Mouse (Mus musculus) layer of hippocampus, postnatal 36 days (tissue): ENCODE measurements around the gene Fam241b. TPM values are rescaled to one million over a fixed set of nuclear protein-coding genes. Genes with fewer than 3 reads are reported as not detected.
"Not testable (repeated sequence)": the region's sequence is repeated elsewhere in the genome, so short reads cannot be mapped to it uniquely, and the experiment has no call there.

Experiments
- DNase-seq, 2 experiments: peaks; one replicate each; pipeline ENCODE4 v3.0.0; 2022
- total RNA-seq, 2 experiments: library from RNA; stranded (reverse); gene quantifications; 2 replicates each; pipeline ENCODE4 v1.2.3; 2021

Gene Fam241b
- total RNA-seq, 2 experiments from 2014 or later = 31.3 to 37.6 TPM

- DNase-seq = peak in 1 of 2 experiments; percentile 43
These were observed 15.3 kb downstream of the Fam241b start for GRCm38 (mm10) chr10:62128316-62128951.

- no peak for DNase-seq
These were observed 15.9 kb downstream of the Fam241b start for GRCm38 (mm10) chr10:62127711-62128231.

- no peak for DNase-seq
These were observed 16.6 kb downstream of the Fam241b start for GRCm38 (mm10) chr10:62127137-62127536.

- no peak for DNase-seq
These were observed 29.7 kb downstream of the Fam241b start for GRCm38 (mm10) chr10:62113865-62114647.

- no peak for DNase-seq
These were observed 32.5 kb downstream of the Fam241b start for GRCm38 (mm10) chr10:62111207-62111576.

GRCm38 (mm10) chr10:62110504-62111206, 33.1 kb downstream of the Fam241b start:
- DNase-seq = peak; percentile 85 to 93

- no peak for DNase-seq
These were observed 36.7 kb downstream of the Fam241b start for GRCm38 (mm10) chr10:62107048-62107447.

- peak; percentile 50 to 66 for DNase-seq
These were observed 38.7 kb downstream of the Fam241b start for GRCm38 (mm10) chr10:62104835-62105576.

GRCm38 (mm10) chr10:62101504-62102439, 41.9 kb downstream of the Fam241b start:
- peak; percentile 68 to 79 for DNase-seq

- no peak for DNase-seq
These were observed 43.8 kb downstream of the Fam241b start for GRCm38 (mm10) chr10:62099749-62100403.

GRCm38 (mm10) chr10:62094401-62094800, 49.3 kb downstream of the Fam241b start:
- no peak for DNase-seq

GRCm38 (mm10) chr10:62093903-62094302, 49.8 kb downstream of the Fam241b start:
- no peak for DNase-seq

GRCm38 (mm10) chr10:62089486-62089885, 54.2 kb downstream of the Fam241b start:
- DNase-seq = no peak

- DNase-seq = no peak
These were observed 54.6 kb downstream of the Fam241b start for GRCm38 (mm10) chr10:62089071-62089470.

- DNase-seq = no peak
These were observed 55.3 kb downstream of the Fam241b start for GRCm38 (mm10) chr10:62088411-62088810.

- DNase-seq = no peak
These were observed 56.9 kb downstream of the Fam241b start for GRCm38 (mm10) chr10:62086826-62087225.

GRCm38 (mm10) chr10:62086044-62086443, 57.7 kb downstream of the Fam241b start:
- DNase-seq = no peak

- DNase-seq = no peak
These were observed 67.2 kb downstream of the Fam241b start for GRCm38 (mm10) chr10:62076248-62077134.

GRCm38 (mm10) chr10:62071346-62071745, 72.4 kb downstream of the Fam241b start:
- DNase-seq = not testable (repeated sequence)
